Mouse (Mus musculus): ENCODE data around the gene Zfp622. TPM values are rescaled to one million over a fixed set of nuclear protein-coding genes. Genes with fewer than 3 reads are reported as not detected.
A peak's percentile ranks its signal among the peaks of the same experiment; 100 is the strongest.

Gene Zfp622
- polyA plus RNA-seq, 1 experiment, result 89.1 TPM

GRCm38 (mm10) chr15:26022636-26023035, 38.5 kb downstream of the Zfp622 start:
- no peak overlapping the region for H3ac ChIP-seq (ENCODE audit: control insufficient read depth, insufficient read length, low read depth)
- no peaks in the 10 kb centered on the region for H3K79me2 ChIP-seq (ENCODE audit: control insufficient read depth, insufficient read depth)
- TF ChIP-seq USF1 (IDR thresholded peaks at IDR 0.05; ENCODE audit: low read depth) (no peak), FOSL1 (IDR thresholded peaks at IDR 0.05; ENCODE audit: insufficient read depth, low read length, poor library complexity, severe bottlenecking) (no peak), MYOG (IDR thresholded peaks at IDR 0.05; ENCODE audit: control insufficient read depth, extremely low read depth, insufficient read length) (no peak), CTCF (IDR thresholded peaks at IDR 0.05; ENCODE audit: control insufficient read depth, insufficient read depth, insufficient read length) (no peak), MAX (IDR thresholded peaks at IDR 0.05) (no peak), CEBPB (IDR thresholded peaks at IDR 0.05; ENCODE audit: low read depth) (no peak), MYOD1 (IDR thresholded peaks at IDR 0.05; ENCODE audit: control insufficient read depth, insufficient read length, low read depth) (no peak)
- H3K36me3 ChIP-seq (ENCODE audit: control insufficient read depth, insufficient read depth), result no peaks in the 10 kb centered on the region
- no peaks in the 10 kb centered on the region for H3K27me3 ChIP-seq (ENCODE audit: control insufficient read depth, insufficient read depth, insufficient read length)
- no peaks in the 10 kb centered on the region for H3K79me3 ChIP-seq (ENCODE audit: low read depth)
- no peak overlapping the region for H3K4me3 ChIP-seq (ENCODE audit: insufficient read depth, poor library complexity, severe bottlenecking)

- Histone ChIP-seq H3K4me3 (ENCODE audit: insufficient read depth, poor library complexity, severe bottlenecking) (no peak overlapping the region), H3K36me3 (ENCODE audit: control insufficient read depth, insufficient read depth) (no peaks in the 10 kb centered on the region), H3ac (ENCODE audit: control insufficient read depth, insufficient read length, low read depth) (no peak overlapping the region), H3K79me2 (ENCODE audit: control insufficient read depth, insufficient read depth) (no peaks in the 10 kb centered on the region), H3K27me3 (ENCODE audit: control insufficient read depth, insufficient read depth, insufficient read length) (no peaks in the 10 kb centered on the region), H3K79me3 (ENCODE audit: low read depth) (no peaks in the 10 kb centered on the region)
- TF ChIP-seq CTCF (IDR thresholded peaks at IDR 0.05; ENCODE audit: control insufficient read depth, insufficient read depth, insufficient read length) (no peak), USF1 (IDR thresholded peaks at IDR 0.05; ENCODE audit: low read depth) (no peak), MAX (IDR thresholded peaks at IDR 0.05) (no peak), CEBPB (IDR thresholded peaks at IDR 0.05; ENCODE audit: low read depth) (peak; percentile 56), MYOD1 (IDR thresholded peaks at IDR 0.05; ENCODE audit: control insufficient read depth, insufficient read length, low read depth) (no peak), FOSL1 (IDR thresholded peaks at IDR 0.05; ENCODE audit: insufficient read depth, low read length, poor library complexity, severe bottlenecking) (no peak), MYOG (IDR thresholded peaks at IDR 0.05; ENCODE audit: control insufficient read depth, extremely low read depth, insufficient read length) (no peak)
Measured at GRCm38 (mm10) chr15:26031692-26032091, 47.5 kb downstream of the Zfp622 start.

GRCm38 (mm10) chr15:26040567-26040966, 56.4 kb downstream of the Zfp622 start:
- H3K79me2 ChIP-seq (ENCODE audit: control insufficient read depth, insufficient read depth), result no peaks in the 10 kb centered on the region
- H3K4me3 ChIP-seq (ENCODE audit: insufficient read depth, poor library complexity, severe bottlenecking), result no peak overlapping the region
- H3K79me3 ChIP-seq (ENCODE audit: low read depth), result no peaks in the 10 kb centered on the region
- no peak overlapping the region for H3ac ChIP-seq (ENCODE audit: control insufficient read depth, insufficient read length, low read depth)
- no peaks in the 10 kb centered on the region for H3K36me3 ChIP-seq (ENCODE audit: control insufficient read depth, insufficient read depth)
- no peaks in the 10 kb centered on the region for H3K27me3 ChIP-seq (ENCODE audit: control insufficient read depth, insufficient read depth, insufficient read length)
- TF ChIP-seq FOSL1 (IDR thresholded peaks at IDR 0.05; ENCODE audit: insufficient read depth, low read length, poor library complexity, severe bottlenecking) (no peak), USF1 (IDR thresholded peaks at IDR 0.05; ENCODE audit: low read depth) (no peak), MYOD1 (IDR thresholded peaks at IDR 0.05; ENCODE audit: control insufficient read depth, insufficient read length, low read depth) (peak; percentile 43)

DNA sequence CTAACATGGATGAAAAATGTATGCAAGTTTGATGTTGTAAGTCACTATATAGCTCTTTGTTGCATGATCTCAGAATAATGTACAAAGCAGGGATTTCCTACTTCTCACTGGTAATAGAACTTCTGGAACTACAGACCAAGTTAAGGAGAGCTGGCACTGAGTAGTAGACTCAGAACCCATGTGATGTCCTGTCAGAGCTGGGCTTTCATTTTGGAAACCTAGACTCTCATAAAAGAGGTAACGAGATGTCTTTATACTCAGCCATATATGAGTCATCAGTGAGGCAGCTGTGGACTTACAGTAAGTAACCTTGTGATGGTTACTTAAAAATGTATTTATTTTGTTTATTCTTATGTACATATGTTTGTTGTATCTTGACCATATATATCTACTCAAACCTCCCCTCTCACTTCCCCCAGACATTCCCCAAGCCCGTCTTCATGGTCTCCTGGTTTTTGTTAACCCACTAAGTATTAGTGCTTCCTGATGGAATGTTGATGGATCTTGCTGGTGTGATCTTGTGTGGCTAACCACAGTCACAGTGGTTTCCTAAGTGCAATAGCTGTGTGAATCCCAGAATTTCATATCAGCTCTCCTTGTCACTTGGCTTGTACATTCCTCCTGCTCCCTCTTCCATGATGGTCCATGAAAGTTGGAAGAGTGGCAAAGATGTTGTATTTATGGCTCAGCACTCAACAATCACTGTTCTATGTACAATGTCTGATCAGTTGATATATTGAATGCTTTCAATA, 57.2 kb downstream of the Zfp622 start:
- no peak overlapping the region for H3K4me3 ChIP-seq (ENCODE audit: insufficient read depth, poor library complexity, severe bottlenecking)
- no peak overlapping the region for H3ac ChIP-seq (ENCODE audit: control insufficient read depth, insufficient read length, low read depth)
- peak; percentile 42 for TF ChIP-seq CEBPB (IDR thresholded peaks at IDR 0.05; ENCODE audit: low read depth)
- peak; percentile 53 for TF ChIP-seq MYOD1 (IDR thresholded peaks at IDR 0.05; ENCODE audit: control insufficient read depth, insufficient read length, low read depth)
- TF ChIP-seq FOSL1 (IDR thresholded peaks at IDR 0.05; ENCODE audit: insufficient read depth, low read length, poor library complexity, severe bottlenecking), result peak; percentile 15
- no peak for TF ChIP-seq CTCF (IDR thresholded peaks at IDR 0.05; ENCODE audit: control insufficient read depth, insufficient read depth, insufficient read length)
- no peak for TF ChIP-seq MYOG (IDR thresholded peaks at IDR 0.05; ENCODE audit: control insufficient read depth, extremely low read depth, insufficient read length)
- TF ChIP-seq MAX (IDR thresholded peaks at IDR 0.05), result peak; percentile 20
- TF ChIP-seq USF1 (IDR thresholded peaks at IDR 0.05; ENCODE audit: low read depth), result peak; percentile 68
- H3K27me3 ChIP-seq (ENCODE audit: control insufficient read depth, insufficient read depth, insufficient read length), result no peaks in the 10 kb centered on the region
- no peaks in the 10 kb centered on the region for H3K79me2 ChIP-seq (ENCODE audit: control insufficient read depth, insufficient read depth)
- no peaks in the 10 kb centered on the region for H3K79me3 ChIP-seq (ENCODE audit: low read depth)
- no peaks in the 10 kb centered on the region for H3K36me3 ChIP-seq (ENCODE audit: control insufficient read depth, insufficient read depth)

Small RNA genes within 50 kb of the gene (microRNA-seq; reads per million reads assigned to microRNA genes)
- gene Mir7212 (ENCODE audit: borderline microRNAs expressed), result 0.84 reads per million, percentile 18 among the genes with 10 or more reads in this experiment

Other genes with a start within 250 kb of the Zfp622 start
- 32.8 TPM for gene Retreg1, start 141.2 kb upstream of the Zfp622 start, polyA plus RNA-seq (2012; fragmentation: generic; extraction: Trizol)